Mouse (Mus musculus): Measurements from ENCODE around the gene Calcb. TPM values are rescaled to one million over a fixed set of nuclear protein-coding genes. Genes with fewer than 3 reads are reported as not detected.

The Calcb gene
- polyA plus RNA-seq, 1 experiment from 2014 or later = not detected

DNA sequence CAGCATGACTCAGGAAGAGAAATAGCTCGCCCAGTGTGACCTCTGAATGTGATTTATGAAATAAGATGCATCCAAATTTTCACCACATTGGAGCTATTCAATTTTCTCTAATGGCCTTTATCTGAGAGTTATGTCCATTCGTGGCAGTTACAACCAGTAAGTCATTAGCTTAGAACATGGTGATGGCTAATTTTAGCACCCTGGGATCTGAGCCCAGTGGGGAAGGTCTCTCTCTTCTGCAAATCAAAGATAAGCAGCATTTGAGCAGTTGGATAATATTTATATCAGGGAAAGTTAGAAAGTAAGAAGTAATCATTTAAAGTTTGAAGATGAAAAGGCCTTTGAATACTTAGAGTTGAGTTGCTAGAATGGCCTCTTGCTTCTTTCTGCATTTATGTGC lies 44.2 kb downstream of the Calcb start:
- Histone ChIP-seq H3K27me3 (no peaks in the 10 kb centered on the region), H3K9me3 (replicated peaks) (no peaks in the 10 kb centered on the region), H3K27ac (no peak overlapping the region), H3K4me3 (no peak overlapping the region), H3K4me2 (replicated peaks) (no peak overlapping the region), H3K4me1 (no peaks in the 10 kb centered on the region), H3K36me3 (no peaks in the 10 kb centered on the region), H3K9ac (no peak overlapping the region)
- ATAC-seq (ENCODE audit: low FRiP score) = no peak
- 68% methylated on average over 2 of the region's 2 CpGs for WGBS

DNA sequence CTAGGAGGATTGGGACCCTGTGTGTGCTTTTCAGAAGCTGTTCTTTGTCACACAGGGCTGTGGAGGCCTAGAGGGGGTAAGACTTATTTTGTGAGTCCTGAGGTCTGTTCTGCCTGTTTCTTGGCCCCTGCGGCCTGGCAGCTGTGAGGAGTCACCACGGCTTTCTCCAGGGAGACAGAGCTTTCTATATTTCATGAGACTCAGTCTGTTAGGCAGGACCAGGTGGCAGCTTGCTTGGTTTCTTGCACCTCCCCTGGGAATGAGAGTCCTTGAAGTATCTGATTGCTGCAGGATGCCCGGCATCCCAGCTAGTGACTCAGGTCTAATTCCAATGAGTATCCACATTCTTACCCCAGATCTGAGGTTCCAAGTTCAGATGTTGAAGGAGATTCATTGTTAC lies 46.8 kb downstream of the Calcb start:
- Histone ChIP-seq H3K4me3 (no peak overlapping the region), H3K27me3 (no peaks in the 10 kb centered on the region), H3K36me3 (no peaks in the 10 kb centered on the region), H3K4me1 (no peaks in the 10 kb centered on the region), H3K9me3 (replicated peaks) (no peaks in the 10 kb centered on the region), H3K9ac (no peak overlapping the region), H3K27ac (no peak overlapping the region), H3K4me2 (replicated peaks) (no peak overlapping the region)
- ATAC-seq (ENCODE audit: low FRiP score) = no peak
- 76% methylated on average over 3 of the region's 3 CpGs for WGBS

DNA sequence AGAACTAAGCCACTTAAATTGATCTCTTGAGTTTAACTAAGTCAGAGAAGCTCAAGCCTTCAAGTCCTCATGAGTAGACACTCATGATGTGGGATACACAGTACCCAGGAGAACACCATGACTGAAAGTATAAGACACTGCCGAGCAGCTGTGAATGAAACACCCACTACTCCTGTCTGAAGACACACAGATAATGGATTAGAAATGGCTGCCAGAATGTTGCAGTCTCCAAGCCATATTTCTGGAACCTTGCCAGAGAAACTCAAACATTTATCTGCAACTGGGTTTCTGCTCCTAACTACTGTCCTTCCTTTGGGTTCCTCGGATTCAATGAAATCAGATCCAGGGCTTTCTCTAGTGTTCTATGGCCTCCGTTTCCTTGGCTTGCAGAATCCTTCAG lies 48.1 kb downstream of the Calcb start:
- no peak for ATAC-seq (ENCODE audit: low FRiP score)
- Histone ChIP-seq H3K36me3 (no peaks in the 10 kb centered on the region), H3K9ac (no peak overlapping the region), H3K27me3 (no peaks in the 10 kb centered on the region), H3K9me3 (replicated peaks) (no peaks in the 10 kb centered on the region), H3K4me1 (no peaks in the 10 kb centered on the region), H3K27ac (no peak overlapping the region), H3K4me2 (replicated peaks) (no peak overlapping the region), H3K4me3 (no peak overlapping the region)
- 89% methylated on average over 3 of the region's 3 CpGs for WGBS

DNA sequence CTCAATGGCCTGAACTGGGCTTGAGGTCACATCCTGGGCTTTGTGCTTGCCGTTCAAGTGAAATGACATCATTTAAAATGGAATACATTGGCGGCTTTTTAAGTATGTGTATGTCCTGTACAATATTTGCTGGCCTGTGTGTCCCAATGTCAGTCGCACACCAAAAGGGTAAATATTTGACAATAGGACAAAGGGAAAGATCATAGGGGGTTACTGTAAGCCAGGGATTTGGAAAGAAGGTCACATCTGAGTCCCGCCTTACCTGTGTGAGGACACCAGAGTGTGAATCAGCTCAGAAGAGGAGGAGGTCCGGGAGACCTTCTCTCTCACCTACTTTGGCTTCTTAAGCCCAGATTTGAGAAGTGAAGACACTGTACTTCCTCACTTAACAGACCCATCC lies 50.1 kb downstream of the Calcb start:
- Histone ChIP-seq H3K9me3 (replicated peaks) (no peaks in the 10 kb centered on the region), H3K36me3 (no peaks in the 10 kb centered on the region), H3K4me2 (replicated peaks) (no peak overlapping the region), H3K9ac (no peak overlapping the region), H3K27ac (no peak overlapping the region), H3K4me3 (no peak overlapping the region), H3K27me3 (no peaks in the 10 kb centered on the region), H3K4me1 (no peaks in the 10 kb centered on the region)
- 89% methylated on average over 5 of the region's 5 CpGs for WGBS
- ATAC-seq (ENCODE audit: low FRiP score) = no peak

DNA sequence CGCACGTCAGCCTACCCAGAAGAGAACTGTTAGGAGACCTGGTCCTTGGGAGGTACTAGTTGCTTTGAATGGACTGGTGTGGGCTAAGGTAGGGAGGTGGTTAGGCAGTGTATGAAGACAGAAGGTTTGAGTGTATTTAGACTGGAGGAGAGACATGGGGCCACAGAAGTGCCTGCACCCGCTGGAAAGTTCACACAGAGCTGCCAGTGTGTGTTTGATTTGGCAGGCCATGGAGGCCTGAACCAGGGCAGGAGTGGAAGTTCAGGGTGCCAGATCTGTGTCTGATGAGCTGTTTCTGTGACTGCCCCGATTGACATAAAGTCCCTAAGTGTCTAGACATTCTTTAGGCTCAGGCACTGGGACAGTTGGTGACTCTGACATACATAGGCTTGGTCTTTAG lies 50.6 kb downstream of the Calcb start:
- no peaks in the 10 kb centered on the region for H3K27me3 ChIP-seq
- WGBS = 90% methylated on average over 4 of the region's 4 CpGs
- H3K9ac ChIP-seq = no peak overlapping the region
- no peak overlapping the region for H3K27ac ChIP-seq
- no peak overlapping the region for H3K4me2 ChIP-seq (replicated peaks)
- H3K36me3 ChIP-seq = no peaks in the 10 kb centered on the region
- ATAC-seq (ENCODE audit: low FRiP score) = no peak
- no peak overlapping the region for H3K4me3 ChIP-seq
- no peaks in the 10 kb centered on the region for H3K9me3 ChIP-seq (replicated peaks)
- H3K4me1 ChIP-seq = no peaks in the 10 kb centered on the region

DNA sequence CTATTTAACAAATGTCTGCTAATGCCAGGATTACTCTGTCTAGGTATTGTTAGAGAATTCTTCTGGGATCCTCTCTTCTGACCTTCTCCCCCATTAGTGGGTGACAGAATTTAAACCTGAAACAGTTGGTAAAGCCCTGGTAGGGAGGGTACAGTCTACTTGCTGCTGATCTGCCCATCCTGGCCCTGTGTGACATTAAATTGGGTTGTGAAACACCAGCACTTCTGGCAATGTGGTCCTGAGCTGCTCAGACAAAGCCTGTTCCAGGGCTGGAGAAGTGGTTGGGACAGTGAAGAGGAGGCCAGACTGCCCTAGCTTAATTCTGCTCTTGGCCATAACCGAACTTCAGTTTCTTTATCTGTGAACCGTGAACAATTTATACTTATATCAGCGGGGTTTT lies 52.1 kb downstream of the Calcb start:
- Histone ChIP-seq H3K27me3 (no peaks in the 10 kb centered on the region), H3K4me1 (no peaks in the 10 kb centered on the region), H3K27ac (no peak overlapping the region), H3K4me3 (no peak overlapping the region), H3K4me2 (replicated peaks) (no peak overlapping the region), H3K36me3 (no peaks in the 10 kb centered on the region), H3K9ac (no peak overlapping the region), H3K9me3 (replicated peaks) (no peaks in the 10 kb centered on the region)
- WGBS = 99% methylated on average over 3 of the region's 3 CpGs
- no peak for ATAC-seq (ENCODE audit: low FRiP score)

DNA sequence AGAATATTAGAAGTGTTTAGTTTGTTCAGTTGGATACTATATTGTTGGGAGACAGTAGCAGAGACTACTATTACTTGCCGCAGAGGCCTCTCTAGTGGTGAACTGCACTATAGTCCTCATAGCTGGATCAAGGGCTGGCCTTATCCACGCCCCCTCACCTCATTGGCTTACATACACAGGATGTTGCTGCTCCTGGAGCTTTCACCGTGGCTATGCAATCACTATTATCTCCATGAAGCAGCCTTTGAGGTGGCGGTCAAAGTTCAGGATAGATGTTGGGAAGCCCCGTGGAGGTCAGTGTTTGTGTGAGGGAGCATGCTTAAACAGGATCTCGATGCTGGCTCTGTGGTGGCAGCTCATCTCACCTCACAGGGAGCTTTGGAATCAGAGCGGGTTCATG lies 53.4 kb downstream of the Calcb start:
- Histone ChIP-seq H3K4me3 (no peak overlapping the region), H3K9ac (no peak overlapping the region), H3K36me3 (no peaks in the 10 kb centered on the region), H3K4me1 (no peaks in the 10 kb centered on the region), H3K27me3 (no peaks in the 10 kb centered on the region), H3K9me3 (replicated peaks) (no peaks in the 10 kb centered on the region), H3K27ac (no peak overlapping the region), H3K4me2 (replicated peaks) (no peak overlapping the region)
- no peak for ATAC-seq (ENCODE audit: low FRiP score)
- 75% methylated on average over 7 of the region's 7 CpGs for WGBS

Other genes with a start within 250 kb of the Calcb start
- gene Cyp2r1, start 155.7 kb upstream of the Calcb start, polyA plus RNA-seq (2016; fragmentation: Nextera tagmentation; extraction: Ambion mirVana) = 1.5 and 2.3 TPM in 2 replicates
- gene Calca, start 82.3 kb upstream of the Calcb start, polyA plus RNA-seq (2016; fragmentation: Nextera tagmentation; extraction: Ambion mirVana) = 16.9 and 22.7 TPM in 2 replicates
- gene Insc, start 25.1 kb downstream of the Calcb start, polyA plus RNA-seq (2016; fragmentation: Nextera tagmentation; extraction: Ambion mirVana) = 3.1 and 5.2 TPM in 2 replicates

All from hindbrain, embryonic 12.5 days (tissue).